Mouse (Mus musculus) small intestine, adult 2 months (tissue): Measurements from ENCODE around the gene Rln3.

ENCODE experiments used
- CTCF ChIP-seq: fragments of 200-500 bp; IDR thresholded peaks from 2 replicates; pipeline ENCODE4 v1.5.1; 2012; ENCODE audit warnings: low read depth, mild to moderate bottlenecking, control low read depth, inconsistent platforms, low read length, moderate library complexity, mixed read lengths; ENCODE audit not compliant: insufficient replicate concordance, insufficient read length; ENCODE audit errors: extremely low read depth
- POLR2A ChIP-seq: fragments of 200-500 bp; IDR thresholded peaks from 2 replicates; pipeline ENCODE4 v1.6.1; 2012; ENCODE audit warnings: low read depth, mild to moderate bottlenecking, control low read depth, inconsistent platforms, low read length, moderate library complexity

DNA sequence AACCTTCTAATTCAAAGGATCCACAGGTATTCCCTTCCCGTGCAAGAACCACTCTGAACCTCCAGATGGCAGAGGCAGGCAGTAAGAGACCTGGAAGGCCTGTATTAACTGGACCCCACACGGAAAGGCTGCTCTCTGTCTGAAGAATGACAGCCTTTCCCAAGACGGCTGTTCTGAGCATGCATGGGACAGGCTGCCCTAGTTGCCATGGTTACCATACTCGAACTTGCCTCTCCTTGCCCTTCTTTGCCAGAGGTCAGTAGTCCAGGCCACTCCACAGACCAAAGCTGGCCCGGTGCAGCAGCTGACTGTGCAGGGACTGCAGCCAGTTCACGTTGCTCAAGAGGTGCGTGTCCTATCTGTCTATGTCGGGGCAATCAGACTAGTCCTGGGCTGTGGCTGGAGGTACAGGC is 39.0 kb upstream of the Rln3 start:
- TF ChIP-seq CTCF (no peak), POLR2A (no peak)
